Mouse (Mus musculus) heart, postnatal 0 days (tissue): ENCODE measurements around the gene Atp2a1. TPM values are rescaled to one million over a fixed set of nuclear protein-coding genes. Genes with fewer than 3 reads are reported as not detected.

Source experiments
- ATAC-seq: fragments of 200-750 bp; cut with Nextera tagmentation; 2 replicates; pipeline ENCODE4 v1.8.0; 2017; ENCODE audit warnings: low read depth, moderate number of reproducible peaks, moderate library complexity; ENCODE audit not compliant: insufficient read depth
- DNase-seq: peaks from one replicate; pipeline ENCODE4 v3.0.0-alpha.2; 2016; ENCODE audit warnings: low spot score
- H3K27ac ChIP-seq: fragments of 300-500 bp; sonication (generic); 2 replicates; pipeline ENCODE4 v1.5.1; 2014; ENCODE audit warnings: low read depth, mild to moderate bottlenecking
- H3K27me3 ChIP-seq: fragments of 300-500 bp; sonication (generic); 2 replicates; pipeline ENCODE4 v1.6.1; 2014; ENCODE audit warnings: low read length, mixed read lengths; ENCODE audit not compliant: control insufficient read depth, insufficient read depth
- H3K36me3 ChIP-seq: fragments of 300-500 bp; sonication (generic); replicated peaks from 2 replicates; pipeline ENCODE4 v1.6.1; 2014; ENCODE audit warnings: low read length, mixed read lengths; ENCODE audit not compliant: control insufficient read depth, insufficient read depth
- H3K4me1 ChIP-seq: fragments of 300-500 bp; sonication (generic); 2 replicates; pipeline ENCODE4 v1.6.1; 2014; ENCODE audit warnings: antibody characterized with exemption; ENCODE audit not compliant: control insufficient read depth, insufficient read depth
- H3K4me2 ChIP-seq: fragments of 300-500 bp; sonication (generic); 2 replicates; pipeline ENCODE4 v1.6.1; 2014; ENCODE audit warnings: low read depth, mild to moderate bottlenecking, low read length, moderate library complexity
- H3K4me3 ChIP-seq: fragments of 300-500 bp; sonication (generic); 2 replicates; pipeline ENCODE4 v1.5.1; 2014; ENCODE audit warnings: low read depth, low read length
- H3K9ac ChIP-seq: fragments of 300-500 bp; sonication (generic); replicated peaks from 2 replicates; pipeline ENCODE4 v1.6.1; 2014; ENCODE audit warnings: low read depth, low read length, mixed read lengths
- H3K9me3 ChIP-seq: fragments of 300-500 bp; sonication (generic); replicated peaks from 2 replicates; pipeline ENCODE4 v1.6.1; 2016; ENCODE audit warnings: low read length; ENCODE audit not compliant: control insufficient read depth
- CTCF ChIP-seq: IDR thresholded peaks from 2 replicates; pipeline ENCODE4 v1.5.1; 2016; ENCODE audit warnings: antibody characterized with exemption, control low read depth, low read depth
- EP300 ChIP-seq: IDR thresholded peaks from 2 replicates; pipeline ENCODE4 v1.6.1; 2016; ENCODE audit warnings: antibody characterized with exemption, low read depth
- WGBS: fragments of 180-500 bp; shearing (Covaris S2); extraction: QIAGEN DNeasy Blood & Tissue Kit; methylation state at CpG from one replicate; pipeline ENCODE4 v1.1.7; 2014; 5-methylcytosine and 5-hydroxymethylcytosine counted together
- polyA plus RNA-seq: library from polyadenylated mRNA; unstranded; fragments of >200 nt; fragmentation: Nextera tagmentation; extraction: Ambion mirVana; gene quantifications from 2 replicates; pipeline ENCODE4 v1.2.1, GENCODE M21; 2015
- total RNA-seq: library from RNA; depleted of rRNA; stranded (reverse); fragments of >200 nt; gene quantifications from 2 replicates; pipeline ENCODE4 v1.2.3, GENCODE M21; 2014; ENCODE audit warnings: low replicate concordance

The Atp2a1 gene
- total and polyA plus RNA-seq, 2 experiments from 2014 or later = 0.40 to 0.92 TPM

DNA sequence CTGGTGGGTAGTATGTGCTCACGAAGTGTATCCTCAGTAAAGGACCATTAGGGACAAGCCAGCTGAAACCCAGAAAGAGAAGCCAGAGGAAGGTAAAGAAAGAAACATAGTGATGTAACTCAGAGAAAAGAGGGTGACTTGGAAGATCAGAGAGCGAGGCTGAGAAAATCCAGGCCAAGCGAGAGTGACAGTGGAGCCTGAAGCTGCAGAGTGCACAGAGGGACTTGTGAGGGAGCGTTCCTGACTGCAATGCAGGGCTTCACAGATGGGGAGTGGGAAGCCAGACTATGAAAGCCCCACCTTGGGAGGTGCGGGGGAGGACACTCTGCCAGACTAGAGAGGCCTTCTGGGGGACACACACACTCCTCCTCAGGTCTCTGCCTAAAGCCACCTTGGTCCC is 4.7 kb downstream of the Atp2a1 start:
- Histone ChIP-seq H3K4me1 (peaks cover 8% of the 10 kb centered on the region), H3K4me3 (no peak overlapping the region), H3K9ac (no peak overlapping the region), H3K9me3 (no peaks in the 10 kb centered on the region), H3K36me3 (no peaks in the 10 kb centered on the region), H3K27me3 (no peaks in the 10 kb centered on the region), H3K4me2 (no peak overlapping the region), H3K27ac (no peak overlapping the region)
- DNase-seq (no peak), ATAC-seq (no peak)
- 69% methylated on average over 5 of the region's 5 CpGs for WGBS
- TF ChIP-seq CTCF (no peak), EP300 (no peak)

DNA sequence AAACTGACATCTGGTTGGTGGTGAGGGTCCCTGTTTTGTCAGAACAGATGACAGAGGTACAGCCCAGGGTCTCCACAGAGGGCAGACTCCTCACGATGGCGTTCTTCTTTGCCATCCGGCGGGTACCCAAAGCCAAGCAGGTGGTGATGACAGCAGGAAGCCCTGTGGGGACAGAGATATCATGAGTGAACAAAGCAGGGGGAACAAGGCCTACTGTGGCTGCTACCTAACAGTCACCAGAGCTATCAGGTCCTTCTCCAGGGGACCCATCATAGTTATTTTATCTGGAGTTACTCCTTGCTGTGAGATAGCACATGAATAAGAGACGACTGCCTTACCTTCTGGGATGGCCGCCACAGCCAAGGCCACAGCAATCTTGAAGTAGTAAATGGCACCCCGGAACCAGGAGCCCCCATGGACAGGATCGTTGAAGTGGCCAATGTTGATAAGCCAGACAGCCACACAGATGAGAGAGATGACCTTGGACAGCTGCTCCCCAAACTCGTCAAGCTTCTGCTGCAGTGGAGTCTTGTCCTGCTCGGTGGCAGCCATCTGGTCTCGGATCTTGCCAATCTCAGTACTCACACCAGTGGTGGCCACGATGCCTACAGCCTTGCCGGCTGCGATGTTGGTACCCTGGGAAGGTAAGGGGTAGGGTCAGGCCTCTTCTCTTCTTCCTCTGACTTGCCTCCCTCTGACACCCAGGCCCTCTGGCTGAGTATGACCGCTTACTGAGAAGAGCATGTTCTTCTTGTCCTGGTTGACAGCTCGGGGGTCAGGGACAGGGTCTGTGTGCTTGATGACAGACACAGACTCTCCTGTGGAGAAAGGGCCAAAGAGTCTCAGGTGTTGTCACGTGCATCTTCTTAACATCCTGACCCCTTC is 6.3 kb downstream of the Atp2a1 start:
- peaks cover 8% of the 10 kb centered on the region for H3K4me1 ChIP-seq
- no peak overlapping the region for H3K9ac ChIP-seq
- no peak overlapping the region for H3K27ac ChIP-seq
- 71% methylated on average over 17 of the region's 17 CpGs for WGBS
- no peaks in the 10 kb centered on the region for H3K9me3 ChIP-seq
- H3K27me3 ChIP-seq = no peaks in the 10 kb centered on the region
- TF ChIP-seq CTCF (no peak), EP300 (no peak)
- no peaks in the 10 kb centered on the region for H3K36me3 ChIP-seq
- DNase-seq = no peak
- H3K4me2 ChIP-seq = no peak overlapping the region
- no peak for ATAC-seq
- H3K4me3 ChIP-seq = no peak overlapping the region

DNA sequence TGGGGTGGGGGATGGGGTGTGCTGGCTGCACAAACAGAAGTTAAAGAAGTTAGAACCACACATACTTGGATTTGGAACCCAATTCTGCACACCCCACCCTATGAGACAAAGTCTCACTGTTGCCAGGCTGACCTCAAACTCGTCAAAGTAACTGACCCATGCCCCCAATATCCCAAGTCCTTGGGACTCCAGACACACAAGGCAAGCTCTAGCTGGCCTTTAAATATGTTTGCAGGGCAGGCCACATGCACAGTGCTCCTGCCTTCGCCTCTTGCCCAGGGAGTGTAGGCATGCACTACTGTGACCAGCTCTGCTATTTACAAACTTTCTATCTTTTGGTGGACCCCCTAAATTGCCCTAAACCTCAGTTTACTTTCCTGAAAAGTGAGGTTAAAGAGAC is 7.7 kb downstream of the Atp2a1 start:
- Histone ChIP-seq H3K27me3 (no peaks in the 10 kb centered on the region), H3K4me3 (no peak overlapping the region), H3K9ac (no peak overlapping the region), H3K36me3 (no peaks in the 10 kb centered on the region), H3K4me1 (peaks cover 8% of the 10 kb centered on the region), H3K27ac (no peak overlapping the region), H3K9me3 (no peaks in the 10 kb centered on the region), H3K4me2 (no peak overlapping the region)
- TF ChIP-seq CTCF (no peak), EP300 (no peak)
- ATAC-seq (no peak), DNase-seq (no peak)
- WGBS = 81% methylated on average over 2 of the region's 2 CpGs

DNA sequence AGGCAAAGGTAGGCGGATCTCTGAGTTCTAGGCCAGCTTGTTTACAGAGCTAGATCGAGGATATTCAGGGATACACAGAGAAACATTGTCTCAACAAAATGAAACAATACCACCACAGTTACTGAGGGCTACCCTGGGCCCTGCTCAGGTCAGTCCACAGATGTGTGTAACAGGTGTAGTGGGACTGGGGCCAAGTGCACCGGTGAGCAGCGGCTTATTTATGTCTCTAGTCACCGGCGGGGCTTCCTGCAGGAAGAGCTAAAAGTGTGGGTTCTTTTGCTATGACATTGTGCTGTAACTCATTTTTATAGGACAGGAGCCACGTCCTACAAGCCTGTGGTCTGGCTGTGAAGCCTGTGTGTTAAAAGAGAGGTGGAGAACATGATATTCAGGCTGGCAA is 9.0 kb downstream of the Atp2a1 start:
- Histone ChIP-seq H3K27me3 (no peaks in the 10 kb centered on the region), H3K9me3 (no peaks in the 10 kb centered on the region), H3K4me3 (no peak overlapping the region), H3K4me1 (peaks cover 7% of the 10 kb centered on the region), H3K4me2 (no peak overlapping the region), H3K9ac (no peak overlapping the region), H3K36me3 (no peaks in the 10 kb centered on the region), H3K27ac (no peak overlapping the region)
- DNase-seq (no peak), ATAC-seq (no peak)
- TF ChIP-seq EP300 (no peak), CTCF (no peak)
- WGBS = 51% methylated on average over 7 of the region's 7 CpGs

DNA sequence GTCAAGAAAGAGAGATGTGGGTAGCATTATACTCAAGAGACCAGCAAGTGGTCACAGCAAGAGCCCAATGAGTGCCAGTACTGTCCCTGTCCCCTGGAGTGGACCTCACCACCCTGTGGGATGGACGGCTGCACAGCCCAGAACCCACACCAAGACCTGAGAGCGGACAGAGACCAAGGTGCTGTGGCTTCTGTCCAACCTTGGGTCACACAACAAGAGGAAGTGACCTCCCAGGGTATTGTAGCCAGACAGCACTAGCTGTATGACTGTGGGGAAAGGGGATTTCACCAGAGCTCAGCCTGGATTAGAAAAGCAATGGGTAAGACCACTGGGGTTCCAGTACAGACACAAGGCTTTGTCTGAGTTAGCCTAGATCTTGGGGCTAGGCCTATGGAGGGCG is 10.7 kb downstream of the Atp2a1 start:
- 87% methylated on average over 3 of the region's 3 CpGs for WGBS
- DNase-seq = no peak
- no peaks in the 10 kb centered on the region for H3K9me3 ChIP-seq
- no peak overlapping the region for H3K4me3 ChIP-seq
- no peak overlapping the region for H3K9ac ChIP-seq
- H3K27ac ChIP-seq = no peak overlapping the region
- no peaks in the 10 kb centered on the region for H3K27me3 ChIP-seq
- no peak for ATAC-seq
- no peak overlapping the region for H3K4me2 ChIP-seq
- TF ChIP-seq CTCF = no peak
- no peak for TF ChIP-seq EP300
- peaks cover 10% of the 10 kb centered on the region for H3K36me3 ChIP-seq
- no peaks in the 10 kb centered on the region for H3K4me1 ChIP-seq

DNA sequence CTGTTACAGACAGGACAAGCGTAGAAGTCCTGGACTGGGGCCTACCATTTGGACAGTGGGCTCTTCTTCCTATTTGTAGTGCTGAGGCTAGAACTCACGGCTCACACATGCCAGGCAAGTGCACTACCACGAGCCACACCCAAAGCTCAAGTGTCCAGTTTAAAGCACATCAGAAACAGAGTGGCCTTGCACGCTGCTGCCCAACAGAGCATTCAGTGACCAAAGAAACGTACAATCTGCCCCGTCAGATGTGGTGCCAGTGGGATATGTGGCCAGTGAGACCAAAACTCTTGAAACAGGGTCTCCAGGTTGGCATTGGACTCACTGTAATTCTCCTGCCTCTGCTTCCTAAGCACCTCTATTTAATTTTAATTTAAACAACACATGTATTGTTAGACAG is 12.3 kb downstream of the Atp2a1 start:
- WGBS = 85% methylated on average over 6 of the region's 6 CpGs
- H3K36me3 ChIP-seq = peaks cover 17% of the 10 kb centered on the region
- no peak overlapping the region for H3K4me3 ChIP-seq
- DNase-seq = no peak
- H3K27me3 ChIP-seq = no peaks in the 10 kb centered on the region
- no peak overlapping the region for H3K27ac ChIP-seq
- no peak for ATAC-seq
- TF ChIP-seq EP300 (no peak), CTCF (no peak)
- H3K9ac ChIP-seq = no peak overlapping the region
- no peaks in the 10 kb centered on the region for H3K4me1 ChIP-seq
- no peaks in the 10 kb centered on the region for H3K9me3 ChIP-seq
- H3K4me2 ChIP-seq = no peak overlapping the region
